Mouse (Mus musculus) testis, adult 2 months (tissue): Measurements from ENCODE around the gene Herc6.

Experiments
- CTCF ChIP-seq: fragments of 200-500 bp; IDR thresholded peaks from 2 replicates; pipeline ENCODE4 v1.5.1; 2012; ENCODE audit warnings: low read depth, mild to moderate bottlenecking, inconsistent platforms, low read length, moderate library complexity; ENCODE audit not compliant: control insufficient read depth, insufficient read depth, insufficient replicate concordance
- POLR2A ChIP-seq: fragments of 200-500 bp; IDR thresholded peaks from 2 replicates; pipeline ENCODE4 v1.6.1; 2012; ENCODE audit warnings: low read depth, mild to moderate bottlenecking, inconsistent platforms, low read length, moderate library complexity; ENCODE audit not compliant: control insufficient read depth

DNA sequence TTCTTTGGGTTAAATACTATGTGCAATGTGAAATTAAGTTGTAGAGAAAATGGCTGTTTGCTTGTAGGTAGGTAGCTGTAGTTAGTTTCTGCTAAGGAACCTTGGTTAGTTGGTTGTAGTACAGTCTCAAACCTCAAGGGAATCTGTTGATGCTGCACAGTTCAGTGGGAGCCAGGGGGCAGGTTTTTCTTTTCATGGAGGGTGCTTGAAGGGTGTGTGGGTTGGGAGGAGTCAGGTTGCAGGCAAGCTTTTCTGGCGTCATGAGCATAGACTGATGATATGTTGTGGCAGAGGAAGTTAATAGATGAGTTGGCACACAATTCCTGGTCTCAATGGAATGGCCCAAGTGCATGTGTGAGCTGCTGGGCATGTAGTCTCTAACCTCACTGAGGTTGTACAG lies 130.9 kb downstream of the Herc6 start:
- TF ChIP-seq CTCF (no peak), POLR2A (no peak)
